Mouse (Mus musculus) midbrain, embryonic 12.5 days (tissue): Measurements from ENCODE around the gene Zc3h13. TPM values are rescaled to one million over a fixed set of nuclear protein-coding genes. Genes with fewer than 3 reads are reported as not detected.

Source experiments
- ATAC-seq: fragments of 200-750 bp; cut with Nextera tagmentation; 2 replicates; pipeline ENCODE4 v1.8.0; 2017; ENCODE audit warnings: low read depth, moderate TSS enrichment, moderate library complexity; ENCODE audit not compliant: low FRiP score
- H3K27ac ChIP-seq: fragments of 300-500 bp; sonication (generic); replicated peaks from 2 replicates; pipeline ENCODE4 v1.5.1; 2016; ENCODE audit warnings: mild to moderate bottlenecking
- H3K27me3 ChIP-seq: fragments of 300-500 bp; sonication (generic); 2 replicates; pipeline ENCODE4 v1.6.1; 2016; ENCODE audit warnings: mild to moderate bottlenecking
- H3K36me3 ChIP-seq: fragments of 300-500 bp; sonication (generic); 2 replicates; pipeline ENCODE4 v1.6.1; 2016
- H3K4me1 ChIP-seq: fragments of 300-500 bp; sonication (generic); 2 replicates; pipeline ENCODE4 v1.6.1; 2016
- H3K4me2 ChIP-seq: fragments of 300-500 bp; sonication (generic); replicated peaks from 2 replicates; pipeline ENCODE4 v1.6.1; 2016; ENCODE audit warnings: mild to moderate bottlenecking, moderate library complexity
- H3K4me3 ChIP-seq: fragments of 300-500 bp; sonication (generic); 2 replicates; pipeline ENCODE4 v1.5.1; 2016; ENCODE audit warnings: mild to moderate bottlenecking
- H3K9ac ChIP-seq: fragments of 300-500 bp; sonication (generic); replicated peaks from 2 replicates; pipeline ENCODE4 v1.6.1; 2016; ENCODE audit warnings: mild to moderate bottlenecking, moderate library complexity
- H3K9me3 ChIP-seq: fragments of 300-500 bp; sonication (generic); 2 replicates; pipeline ENCODE4 v1.6.1; 2016; ENCODE audit warnings: mild to moderate bottlenecking
- WGBS: fragments of 180-500 bp; shearing (Covaris S2); methylation state at CpG from one replicate; pipeline ENCODE4 v1.1.7; 2016; 5-methylcytosine and 5-hydroxymethylcytosine counted together
- polyA plus RNA-seq: library from polyadenylated mRNA; unstranded; fragments of >200 nt; fragmentation: Nextera tagmentation; extraction: Ambion mirVana; gene quantifications from 2 replicates; pipeline ENCODE4 v1.2.1, GENCODE M21; 2016

Zc3h13 gene
- polyA plus RNA-seq, 1 experiment from 2014 or later = 44.0 TPM

- H3K27ac ChIP-seq = no peak overlapping the region
- no peaks in the 10 kb centered on the region for H3K9me3 ChIP-seq
- no peak overlapping the region for H3K4me2 ChIP-seq
- H3K4me1 ChIP-seq = no peaks in the 10 kb centered on the region
- 93% methylated on average over 4 of the region's 4 CpGs for WGBS
- no peak overlapping the region for H3K9ac ChIP-seq
- H3K36me3 ChIP-seq = peaks cover 59% of the 10 kb centered on the region
- no peak overlapping the region for H3K4me3 ChIP-seq
- no peaks in the 10 kb centered on the region for H3K27me3 ChIP-seq
- no peak for ATAC-seq
These were observed 50.1 kb downstream of the Zc3h13 start for GRCm38 (mm10) chr14:75334321-75334720.

- no peak overlapping the region for H3K4me3 ChIP-seq
- no peaks in the 10 kb centered on the region for H3K27me3 ChIP-seq
- H3K4me1 ChIP-seq = no peaks in the 10 kb centered on the region
- ATAC-seq = no peak
- H3K9me3 ChIP-seq = no peaks in the 10 kb centered on the region
- no peak overlapping the region for H3K9ac ChIP-seq
- no peak overlapping the region for H3K4me2 ChIP-seq
- 93% methylated on average over 2 of the region's 2 CpGs for WGBS
- H3K27ac ChIP-seq = no peak overlapping the region
- peaks cover 41% of the 10 kb centered on the region for H3K36me3 ChIP-seq
These were observed 53.7 kb downstream of the Zc3h13 start for GRCm38 (mm10) chr14:75337884-75338283.

GRCm38 (mm10) chr14:75346041-75346440 is 61.9 kb downstream of the Zc3h13 start:
- H3K36me3 ChIP-seq = peaks cover 23% of the 10 kb centered on the region
- no peak for ATAC-seq
- H3K27me3 ChIP-seq = no peaks in the 10 kb centered on the region
- no peak overlapping the region for H3K4me2 ChIP-seq
- no peaks in the 10 kb centered on the region for H3K9me3 ChIP-seq
- no peak overlapping the region for H3K27ac ChIP-seq
- no peaks in the 10 kb centered on the region for H3K4me1 ChIP-seq
- H3K9ac ChIP-seq = no peak overlapping the region
- 89% methylated on average over 5 of the region's 5 CpGs for WGBS
- no peak overlapping the region for H3K4me3 ChIP-seq

- Histone ChIP-seq H3K27ac (no peak overlapping the region), H3K9me3 (no peaks in the 10 kb centered on the region), H3K4me3 (no peak overlapping the region), H3K4me2 (no peak overlapping the region), H3K36me3 (no peaks in the 10 kb centered on the region), H3K27me3 (no peaks in the 10 kb centered on the region), H3K9ac (no peak overlapping the region), H3K4me1 (no peaks in the 10 kb centered on the region)
- 41% methylated on average over 4 of the region's 4 CpGs for WGBS
- no peak for ATAC-seq
These were observed 67.5 kb downstream of the Zc3h13 start for GRCm38 (mm10) chr14:75351626-75352025.

- 65% methylated on average over 6 of the region's 6 CpGs for WGBS
These were observed 79.1 kb downstream of the Zc3h13 start for GRCm38 (mm10) chr14:75363316-75363715.

GRCm38 (mm10) chr14:75365301-75366035 is 81.3 kb downstream of the Zc3h13 start:
- no peak for ATAC-seq
- 85% methylated on average over 9 of the region's 9 CpGs for WGBS
- Histone ChIP-seq H3K9ac (no peak overlapping the region), H3K27me3 (no peaks in the 10 kb centered on the region), H3K4me1 (no peaks in the 10 kb centered on the region), H3K9me3 (no peaks in the 10 kb centered on the region), H3K4me3 (no peak overlapping the region), H3K4me2 (no peak overlapping the region), H3K36me3 (no peaks in the 10 kb centered on the region), H3K27ac (no peak overlapping the region)

More at GRCm38 (mm10) chr14:75363316-75363715, 79.1 kb downstream of the Zc3h13 start:
- Histone ChIP-seq H3K4me1 (no peaks in the 10 kb centered on the region), H3K27ac (no peak overlapping the region), H3K36me3 (no peaks in the 10 kb centered on the region), H3K9ac (no peak overlapping the region), H3K9me3 (no peaks in the 10 kb centered on the region), H3K4me3 (no peak overlapping the region), H3K27me3 (no peaks in the 10 kb centered on the region), H3K4me2 (no peak overlapping the region)
- ATAC-seq = no peak

GRCm38 (mm10) chr14:75366741-75367140 is 82.6 kb downstream of the Zc3h13 start:
- no peaks in the 10 kb centered on the region for H3K36me3 ChIP-seq
- H3K27me3 ChIP-seq = no peaks in the 10 kb centered on the region
- no peak overlapping the region for H3K27ac ChIP-seq
- no peak overlapping the region for H3K4me3 ChIP-seq
- no peak overlapping the region for H3K9ac ChIP-seq
- no peaks in the 10 kb centered on the region for H3K4me1 ChIP-seq
- WGBS = 35% methylated on average over 11 of the region's 11 CpGs
- H3K4me2 ChIP-seq = no peak overlapping the region
- no peaks in the 10 kb centered on the region for H3K9me3 ChIP-seq
- no peak for ATAC-seq

GRCm38 (mm10) chr14:75367503-75367902 is 83.3 kb downstream of the Zc3h13 start:
- Histone ChIP-seq H3K9ac (no peak overlapping the region), H3K36me3 (no peaks in the 10 kb centered on the region), H3K27ac (no peak overlapping the region), H3K4me3 (no peak overlapping the region), H3K4me1 (no peaks in the 10 kb centered on the region), H3K27me3 (no peaks in the 10 kb centered on the region), H3K9me3 (no peaks in the 10 kb centered on the region), H3K4me2 (no peak overlapping the region)
- ATAC-seq = no peak
- WGBS = 50% methylated on average over 3 of the region's 3 CpGs

- no peak overlapping the region for H3K27ac ChIP-seq
- 66% methylated on average over 5 of the region's 5 CpGs for WGBS
- H3K4me2 ChIP-seq = no peak overlapping the region
- no peaks in the 10 kb centered on the region for H3K9me3 ChIP-seq
- no peak for ATAC-seq
- H3K36me3 ChIP-seq = no peaks in the 10 kb centered on the region
- no peak overlapping the region for H3K9ac ChIP-seq
- no peak overlapping the region for H3K4me3 ChIP-seq
- no peaks in the 10 kb centered on the region for H3K4me1 ChIP-seq
- H3K27me3 ChIP-seq = no peaks in the 10 kb centered on the region
These were observed 85.7 kb downstream of the Zc3h13 start for GRCm38 (mm10) chr14:75369880-75370279.

GRCm38 (mm10) chr14:75375006-75375598 is 90.9 kb downstream of the Zc3h13 start:
- H3K4me1 ChIP-seq = peaks cover 7% of the 10 kb centered on the region; the same call in 1 of the 2 replicates
- H3K9ac ChIP-seq = no peak overlapping the region
- WGBS = 67% methylated on average over 11 of the region's 11 CpGs
- no peak overlapping the region for H3K4me3 ChIP-seq
- no peak for ATAC-seq
- no peaks in the 10 kb centered on the region for H3K36me3 ChIP-seq
- no peak overlapping the region for H3K4me2 ChIP-seq
- no peaks in the 10 kb centered on the region for H3K9me3 ChIP-seq
- H3K27ac ChIP-seq = no peak overlapping the region
- H3K27me3 ChIP-seq = no peaks in the 10 kb centered on the region; the same call in 1 of the 2 replicates

- Histone ChIP-seq H3K9ac (no peak overlapping the region), H3K27me3 (no peaks in the 10 kb centered on the region; the same call in 1 of the 2 replicates), H3K4me2 (no peak overlapping the region), H3K4me1 (peaks cover 7% of the 10 kb centered on the region; the same call in 1 of the 2 replicates), H3K27ac (no peak overlapping the region), H3K4me3 (no peak overlapping the region), H3K9me3 (no peaks in the 10 kb centered on the region), H3K36me3 (no peaks in the 10 kb centered on the region)
- 61% methylated on average over 2 of the region's 2 CpGs for WGBS
- ATAC-seq = no peak
These were observed 92.1 kb downstream of the Zc3h13 start for GRCm38 (mm10) chr14:75376256-75376655.

GRCm38 (mm10) chr14:75377612-75378011 is 93.4 kb downstream of the Zc3h13 start:
- H3K4me1 ChIP-seq = peaks cover 7% of the 10 kb centered on the region; the same call in 1 of the 2 replicates
- no peaks in the 10 kb centered on the region for H3K36me3 ChIP-seq
- H3K9ac ChIP-seq = no peak overlapping the region
- H3K27ac ChIP-seq = no peak overlapping the region
- H3K9me3 ChIP-seq = no peaks in the 10 kb centered on the region
- no peak overlapping the region for H3K4me2 ChIP-seq
- WGBS = 51% methylated on average over 7 of the region's 7 CpGs
- H3K4me3 ChIP-seq = no peak overlapping the region
- ATAC-seq = no peak
- H3K27me3 ChIP-seq = no peaks in the 10 kb centered on the region; the same call in 1 of the 2 replicates
